Mouse (Mus musculus): Measurements from ENCODE around the gene Zbtb20. TPM values are rescaled to one million over a fixed set of nuclear protein-coding genes. Genes with fewer than 3 reads are reported as not detected.

Gene Zbtb20
- polyA plus RNA-seq, 1 experiment from 2014 or later: 27.9 TPM

- 76% methylated on average over 6 of the region's 6 CpGs for WGBS
- H3K27ac ChIP-seq (ENCODE audit: low read length): no peak overlapping the region
- H3K9ac ChIP-seq (replicated peaks; ENCODE audit: low read depth): no peak overlapping the region
- H3K4me3 ChIP-seq (ENCODE audit: low read depth, low read length): no peak overlapping the region
- no peaks in the 10 kb centered on the region for H3K9me3 ChIP-seq (ENCODE audit: low read length)
- TF ChIP-seq CTCF (IDR thresholded peaks at IDR 0.05) (no peak), EP300 (IDR thresholded peaks at IDR 0.05) (no peak)
- no peak for ATAC-seq
- H3K27me3 ChIP-seq (replicated peaks; ENCODE audit: insufficient read depth, low read length): no peaks in the 10 kb centered on the region
- DNase-seq (ENCODE audit: low spot score): no peak
- no peak overlapping the region for H3K4me2 ChIP-seq (replicated peaks; ENCODE audit: low read depth, low read length)
- no peaks in the 10 kb centered on the region for H3K4me1 ChIP-seq (ENCODE audit: insufficient read depth, low read depth, low read length)
- H3K36me3 ChIP-seq (ENCODE audit: insufficient read depth, low read length): no peaks in the 10 kb centered on the region
Measured at GRCm38 (mm10) chr16:43480532-43480931, 604.9 kb downstream of the Zbtb20 start.

- Histone ChIP-seq H3K9me3 (ENCODE audit: low read length) (no peaks in the 10 kb centered on the region), H3K36me3 (ENCODE audit: insufficient read depth, low read length) (no peaks in the 10 kb centered on the region), H3K4me1 (ENCODE audit: insufficient read depth, low read depth, low read length) (no peaks in the 10 kb centered on the region), H3K27me3 (replicated peaks; ENCODE audit: insufficient read depth, low read length) (no peaks in the 10 kb centered on the region), H3K4me2 (replicated peaks; ENCODE audit: low read depth, low read length) (no peak overlapping the region), H3K4me3 (ENCODE audit: low read depth, low read length) (no peak overlapping the region), H3K9ac (replicated peaks; ENCODE audit: low read depth) (no peak overlapping the region), H3K27ac (ENCODE audit: low read length) (no peak overlapping the region)
- ATAC-seq: no peak
- DNase-seq (ENCODE audit: low spot score): no peak
- 63% methylated on average over 3 of the region's 3 CpGs for WGBS
- TF ChIP-seq EP300 (IDR thresholded peaks at IDR 0.05): no peak
- no peak for TF ChIP-seq CTCF (IDR thresholded peaks at IDR 0.05)
Measured at GRCm38 (mm10) chr16:43482125-43482524, 606.4 kb downstream of the Zbtb20 start.

GRCm38 (mm10) chr16:43482738-43483137 lies 607.1 kb downstream of the Zbtb20 start:
- DNase-seq (ENCODE audit: low spot score): no peak
- 91% methylated on average over 2 of the region's 2 CpGs for WGBS
- H3K9me3 ChIP-seq (ENCODE audit: low read length): no peaks in the 10 kb centered on the region
- H3K4me3 ChIP-seq (ENCODE audit: low read depth, low read length): no peak overlapping the region
- no peak overlapping the region for H3K27ac ChIP-seq (ENCODE audit: low read length)
- no peaks in the 10 kb centered on the region for H3K27me3 ChIP-seq (replicated peaks; ENCODE audit: insufficient read depth, low read length)
- H3K9ac ChIP-seq (replicated peaks; ENCODE audit: low read depth): no peak overlapping the region
- no peak for ATAC-seq
- H3K36me3 ChIP-seq (ENCODE audit: insufficient read depth, low read length): no peaks in the 10 kb centered on the region
- no peak overlapping the region for H3K4me2 ChIP-seq (replicated peaks; ENCODE audit: low read depth, low read length)
- TF ChIP-seq EP300 (IDR thresholded peaks at IDR 0.05) (no peak), CTCF (IDR thresholded peaks at IDR 0.05) (no peak)
- no peaks in the 10 kb centered on the region for H3K4me1 ChIP-seq (ENCODE audit: insufficient read depth, low read depth, low read length)

GRCm38 (mm10) chr16:43484400-43484799 lies 608.7 kb downstream of the Zbtb20 start:
- Histone ChIP-seq H3K9me3 (ENCODE audit: low read length) (no peaks in the 10 kb centered on the region), H3K27me3 (replicated peaks; ENCODE audit: insufficient read depth, low read length) (no peaks in the 10 kb centered on the region), H3K27ac (ENCODE audit: low read length) (no peak overlapping the region), H3K36me3 (ENCODE audit: insufficient read depth, low read length) (no peaks in the 10 kb centered on the region), H3K4me2 (replicated peaks; ENCODE audit: low read depth, low read length) (no peak overlapping the region), H3K9ac (replicated peaks; ENCODE audit: low read depth) (no peak overlapping the region), H3K4me3 (ENCODE audit: low read depth, low read length) (no peak overlapping the region), H3K4me1 (ENCODE audit: insufficient read depth, low read depth, low read length) (no peaks in the 10 kb centered on the region)
- no peak for TF ChIP-seq EP300 (IDR thresholded peaks at IDR 0.05)
- no peak for TF ChIP-seq CTCF (IDR thresholded peaks at IDR 0.05)
- DNase-seq (ENCODE audit: low spot score) (no peak), ATAC-seq (no peak)
- 66% methylated on average over 4 of the region's 4 CpGs for WGBS

- Histone ChIP-seq H3K36me3 (ENCODE audit: insufficient read depth, low read length) (no peaks in the 10 kb centered on the region), H3K4me2 (replicated peaks; ENCODE audit: low read depth, low read length) (no peak overlapping the region), H3K9me3 (ENCODE audit: low read length) (no peaks in the 10 kb centered on the region), H3K4me1 (ENCODE audit: insufficient read depth, low read depth, low read length) (no peaks in the 10 kb centered on the region), H3K27me3 (replicated peaks; ENCODE audit: insufficient read depth, low read length) (no peaks in the 10 kb centered on the region), H3K27ac (ENCODE audit: low read length) (no peak overlapping the region), H3K9ac (replicated peaks; ENCODE audit: low read depth) (no peak overlapping the region), H3K4me3 (ENCODE audit: low read depth, low read length) (no peak overlapping the region)
- no peak for DNase-seq (ENCODE audit: low spot score)
- no peak for ATAC-seq
- WGBS: 75% methylated on average over 3 of the region's 3 CpGs
- TF ChIP-seq EP300 (IDR thresholded peaks at IDR 0.05) (no peak), CTCF (IDR thresholded peaks at IDR 0.05) (no peak)
Measured at GRCm38 (mm10) chr16:43489362-43489761, 613.7 kb downstream of the Zbtb20 start.

- Histone ChIP-seq H3K27me3 (replicated peaks; ENCODE audit: insufficient read depth, low read length) (no peaks in the 10 kb centered on the region), H3K9ac (replicated peaks; ENCODE audit: low read depth) (no peak overlapping the region), H3K9me3 (ENCODE audit: low read length) (no peaks in the 10 kb centered on the region), H3K4me3 (ENCODE audit: low read depth, low read length) (no peak overlapping the region), H3K4me2 (replicated peaks; ENCODE audit: low read depth, low read length) (no peak overlapping the region), H3K4me1 (ENCODE audit: insufficient read depth, low read depth, low read length) (no peaks in the 10 kb centered on the region), H3K27ac (ENCODE audit: low read length) (no peak overlapping the region), H3K36me3 (ENCODE audit: insufficient read depth, low read length) (no peaks in the 10 kb centered on the region)
- TF ChIP-seq CTCF (IDR thresholded peaks at IDR 0.05) (no peak), EP300 (IDR thresholded peaks at IDR 0.05) (no peak)
- DNase-seq (ENCODE audit: low spot score) (no peak), ATAC-seq (no peak)
- 89% methylated on average over 12 of the region's 12 CpGs for WGBS
Measured at GRCm38 (mm10) chr16:43489984-43490383, 614.3 kb downstream of the Zbtb20 start.

- no peak overlapping the region for H3K4me3 ChIP-seq (ENCODE audit: low read depth, low read length)
- no peaks in the 10 kb centered on the region for H3K4me1 ChIP-seq (ENCODE audit: insufficient read depth, low read depth, low read length)
- H3K9ac ChIP-seq (replicated peaks; ENCODE audit: low read depth): no peak overlapping the region
- H3K4me2 ChIP-seq (replicated peaks; ENCODE audit: low read depth, low read length): no peak overlapping the region
- H3K36me3 ChIP-seq (ENCODE audit: insufficient read depth, low read length): no peaks in the 10 kb centered on the region
- DNase-seq (ENCODE audit: low spot score): no peak
- ATAC-seq: no peak
- H3K9me3 ChIP-seq (ENCODE audit: low read length): no peaks in the 10 kb centered on the region
- H3K27me3 ChIP-seq (replicated peaks; ENCODE audit: insufficient read depth, low read length): no peaks in the 10 kb centered on the region
- no peak for TF ChIP-seq EP300 (IDR thresholded peaks at IDR 0.05)
- no peak for TF ChIP-seq CTCF (IDR thresholded peaks at IDR 0.05)
- 86% methylated on average over 1 of the region's 1 CpGs for WGBS
- no peak overlapping the region for H3K27ac ChIP-seq (ENCODE audit: low read length)
Measured at GRCm38 (mm10) chr16:43492863-43493262, 617.2 kb downstream of the Zbtb20 start.
